Mouse (Mus musculus): ENCODE data around the gene Dnaja3. TPM values are rescaled to one million over a fixed set of nuclear protein-coding genes. Genes with fewer than 3 reads are reported as not detected.
A peak's percentile ranks its signal among the peaks of the same experiment; 100 is the strongest.

The Dnaja3 gene
- polyA plus RNA-seq, 1 experiment from 2014 or later: 58.3 TPM

GRCm38 (mm10) chr16:4596836-4597235, 43.0 kb upstream of the Dnaja3 start:
- DNase-seq (ENCODE audit: low spot score) (no peak), ATAC-seq (replicated peaks; ENCODE audit: insufficient number of reproducible peaks, low FRiP score, low TSS enrichment, low read depth) (no peak)
- 49% methylated on average over 2 of the region's 2 CpGs for WGBS
- no peaks in the 10 kb centered on the region for H3K9me3 ChIP-seq (replicated peaks; ENCODE audit: control insufficient read depth, low read length)
- H3K4me3 ChIP-seq (ENCODE audit: low read depth, low read length): 0 out of 2 replicates have a peak overlapping the region, but pooled peaks have one; percentile 8
- H3K27me3 ChIP-seq (ENCODE audit: control insufficient read depth, insufficient read depth, low read length): no peaks in the 10 kb centered on the region
- H3K27ac ChIP-seq (replicated peaks; ENCODE audit: low read depth, low read length): no peak overlapping the region; the same call in 1 of the 2 replicates
- H3K4me2 ChIP-seq (ENCODE audit: low read depth, low read length): peak overlapping the region; percentile 67
- H3K4me1 ChIP-seq (ENCODE audit: control insufficient read depth, insufficient read depth, low read length): peaks cover 21% of the 10 kb centered on the region
- H3K9ac ChIP-seq (replicated peaks; ENCODE audit: low read length): peak overlapping the region; percentile 39; the same call in 1 of the 2 replicates
- no peaks in the 10 kb centered on the region for H3K36me3 ChIP-seq (replicated peaks; ENCODE audit: control insufficient read depth, insufficient read depth, low read depth, low read length)

- 58% methylated on average over 7 of the region's 7 CpGs for WGBS
- DNase-seq (ENCODE audit: low spot score) (no peak), ATAC-seq (replicated peaks; ENCODE audit: insufficient number of reproducible peaks, low FRiP score, low TSS enrichment, low read depth) (no peak)
- H3K9ac ChIP-seq (replicated peaks; ENCODE audit: low read length): peak overlapping the region; percentile 39; the same call in 1 of the 2 replicates
- H3K36me3 ChIP-seq (replicated peaks; ENCODE audit: control insufficient read depth, insufficient read depth, low read depth, low read length): no peaks in the 10 kb centered on the region
- H3K9me3 ChIP-seq (replicated peaks; ENCODE audit: control insufficient read depth, low read length): no peaks in the 10 kb centered on the region
- peaks cover 25% of the 10 kb centered on the region for H3K4me1 ChIP-seq (ENCODE audit: control insufficient read depth, insufficient read depth, low read length)
- no peaks in the 10 kb centered on the region for H3K27me3 ChIP-seq (ENCODE audit: control insufficient read depth, insufficient read depth, low read length)
- H3K4me3 ChIP-seq (ENCODE audit: low read depth, low read length): peak overlapping the region; percentile 8; the same call in 1 of the 2 replicates
- H3K4me2 ChIP-seq (ENCODE audit: low read depth, low read length): peak overlapping the region; percentile 67
- H3K27ac ChIP-seq (replicated peaks; ENCODE audit: low read depth, low read length): no peak overlapping the region; the same call in 1 of the 2 replicates
Measured at GRCm38 (mm10) chr16:4597296-4597695, 42.5 kb upstream of the Dnaja3 start.

DNA sequence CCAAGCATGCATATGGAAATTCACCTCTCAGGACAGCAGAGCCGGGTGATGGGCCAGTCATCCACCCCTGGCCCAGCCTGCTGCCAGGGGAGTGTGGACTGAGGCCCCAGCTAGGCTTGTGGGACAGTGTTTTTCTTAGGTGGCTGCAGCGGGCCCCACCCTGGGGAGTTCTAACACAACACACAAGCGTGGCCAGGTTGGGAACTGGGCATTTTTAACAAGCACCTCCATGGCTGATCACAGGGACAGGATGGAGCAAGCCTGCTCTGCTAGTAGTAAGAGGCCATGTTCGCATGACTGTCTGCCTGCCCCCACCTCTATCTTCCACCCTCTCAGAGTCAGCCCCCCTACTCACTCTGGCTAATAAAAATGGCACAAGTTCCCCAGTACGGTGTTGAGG, 41.7 kb upstream of the Dnaja3 start:
- Histone ChIP-seq H3K9me3 (replicated peaks; ENCODE audit: control insufficient read depth, low read length) (no peaks in the 10 kb centered on the region), H3K4me3 (ENCODE audit: low read depth, low read length) (no peak overlapping the region), H3K36me3 (replicated peaks; ENCODE audit: control insufficient read depth, insufficient read depth, low read depth, low read length) (no peaks in the 10 kb centered on the region), H3K4me2 (ENCODE audit: low read depth, low read length) (peak overlapping the region; percentile 13), H3K4me1 (ENCODE audit: control insufficient read depth, insufficient read depth, low read length) (peaks cover 26% of the 10 kb centered on the region), H3K27ac (replicated peaks; ENCODE audit: low read depth, low read length) (no peak overlapping the region), H3K27me3 (ENCODE audit: control insufficient read depth, insufficient read depth, low read length) (no peaks in the 10 kb centered on the region), H3K9ac (replicated peaks; ENCODE audit: low read length) (no peak overlapping the region; the same call in 1 of the 2 replicates)
- no peak for ATAC-seq (replicated peaks; ENCODE audit: insufficient number of reproducible peaks, low FRiP score, low TSS enrichment, low read depth)
- DNase-seq (ENCODE audit: low spot score): no peak
- 63% methylated on average over 5 of the region's 5 CpGs for WGBS

DNA sequence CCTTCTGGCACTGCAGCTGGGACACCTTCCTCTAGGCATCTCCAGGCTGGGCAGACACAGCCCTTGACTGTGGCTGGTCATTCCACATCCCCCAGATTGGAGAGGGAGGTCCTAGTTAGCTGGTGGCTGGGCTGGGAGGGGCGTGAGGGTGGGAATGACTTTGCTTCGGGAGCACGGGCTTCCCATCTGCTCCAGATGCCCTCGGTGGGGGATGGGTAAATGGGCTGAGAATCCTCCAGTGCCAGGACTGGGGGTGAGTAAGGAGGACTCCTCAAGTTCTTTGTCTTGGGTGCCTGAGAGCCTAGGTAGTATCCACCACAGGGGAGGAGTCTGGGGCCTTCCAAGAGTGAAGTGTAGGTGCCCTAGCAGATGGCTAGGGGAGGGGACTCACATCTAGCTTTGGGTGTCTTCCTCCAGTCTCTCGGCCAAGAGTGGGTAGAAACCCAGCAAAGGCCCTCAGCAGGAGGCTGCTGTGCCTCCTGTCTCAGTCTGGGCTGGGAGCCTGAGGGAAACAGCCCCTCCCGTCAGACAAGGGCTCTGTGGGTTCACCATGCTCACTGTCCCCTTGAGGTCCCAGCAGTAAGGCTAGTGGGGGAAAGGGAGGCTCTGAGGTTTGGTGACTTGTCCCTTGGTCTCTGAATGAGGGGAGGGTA, 40.8 kb upstream of the Dnaja3 start:
- DNase-seq (ENCODE audit: low spot score): no peak
- Histone ChIP-seq H3K36me3 (replicated peaks; ENCODE audit: control insufficient read depth, insufficient read depth, low read depth, low read length) (no peaks in the 10 kb centered on the region), H3K9me3 (replicated peaks; ENCODE audit: control insufficient read depth, low read length) (no peaks in the 10 kb centered on the region), H3K27me3 (ENCODE audit: control insufficient read depth, insufficient read depth, low read length) (no peaks in the 10 kb centered on the region), H3K9ac (replicated peaks; ENCODE audit: low read length) (no peak overlapping the region), H3K27ac (replicated peaks; ENCODE audit: low read depth, low read length) (no peak overlapping the region), H3K4me3 (ENCODE audit: low read depth, low read length) (no peak overlapping the region), H3K4me2 (ENCODE audit: low read depth, low read length) (no peak overlapping the region), H3K4me1 (ENCODE audit: control insufficient read depth, insufficient read depth, low read length) (peaks cover 35% of the 10 kb centered on the region)
- WGBS: 27% methylated on average over 6 of the region's 6 CpGs
- ATAC-seq (replicated peaks; ENCODE audit: insufficient number of reproducible peaks, low FRiP score, low TSS enrichment, low read depth): no peak

DNA sequence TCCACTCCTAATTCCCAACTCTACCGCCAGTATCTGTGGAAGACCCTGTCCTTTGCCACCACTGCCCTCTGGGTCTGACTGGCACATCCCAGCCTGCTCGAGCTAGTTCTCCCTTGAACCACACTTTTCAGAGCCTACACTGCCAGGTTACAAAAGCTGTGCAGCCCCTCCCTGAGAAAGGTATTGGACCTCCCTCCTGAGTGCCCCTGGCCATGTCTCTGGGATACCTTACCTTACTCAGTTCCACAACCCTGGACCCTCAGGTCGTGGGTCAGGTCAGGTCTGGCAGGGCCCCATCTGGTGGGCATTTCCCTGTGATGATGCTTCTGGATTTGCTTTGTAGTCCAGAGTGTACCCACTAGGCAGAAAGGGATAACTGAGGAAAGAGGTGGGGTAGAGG, 40.2 kb upstream of the Dnaja3 start:
- H3K36me3 ChIP-seq (replicated peaks; ENCODE audit: control insufficient read depth, insufficient read depth, low read depth, low read length): no peaks in the 10 kb centered on the region
- DNase-seq (ENCODE audit: low spot score) (no peak), ATAC-seq (replicated peaks; ENCODE audit: insufficient number of reproducible peaks, low FRiP score, low TSS enrichment, low read depth) (no peak)
- WGBS: 73% methylated on average over 3 of the region's 3 CpGs
- no peaks in the 10 kb centered on the region for H3K27me3 ChIP-seq (ENCODE audit: control insufficient read depth, insufficient read depth, low read length)
- H3K27ac ChIP-seq (replicated peaks; ENCODE audit: low read depth, low read length): no peak overlapping the region
- no peaks in the 10 kb centered on the region for H3K9me3 ChIP-seq (replicated peaks; ENCODE audit: control insufficient read depth, low read length)
- H3K4me2 ChIP-seq (ENCODE audit: low read depth, low read length): no peak overlapping the region
- no peak overlapping the region for H3K9ac ChIP-seq (replicated peaks; ENCODE audit: low read length)
- no peak overlapping the region for H3K4me3 ChIP-seq (ENCODE audit: low read depth, low read length)
- peaks cover 35% of the 10 kb centered on the region for H3K4me1 ChIP-seq (ENCODE audit: control insufficient read depth, insufficient read depth, low read length)

- Histone ChIP-seq H3K27ac (replicated peaks; ENCODE audit: low read depth, low read length) (no peak overlapping the region), H3K4me1 (ENCODE audit: control insufficient read depth, insufficient read depth, low read length) (peaks cover 44% of the 10 kb centered on the region), H3K9ac (replicated peaks; ENCODE audit: low read length) (no peak overlapping the region), H3K9me3 (replicated peaks; ENCODE audit: control insufficient read depth, low read length) (no peaks in the 10 kb centered on the region), H3K4me2 (ENCODE audit: low read depth, low read length) (no peak overlapping the region), H3K36me3 (replicated peaks; ENCODE audit: control insufficient read depth, insufficient read depth, low read depth, low read length) (no peaks in the 10 kb centered on the region), H3K4me3 (ENCODE audit: low read depth, low read length) (no peak overlapping the region), H3K27me3 (ENCODE audit: control insufficient read depth, insufficient read depth, low read length) (no peaks in the 10 kb centered on the region)
- no peak for DNase-seq (ENCODE audit: low spot score)
- ATAC-seq (replicated peaks; ENCODE audit: insufficient number of reproducible peaks, low FRiP score, low TSS enrichment, low read depth): no peak
- WGBS: 75% methylated on average over 9 of the region's 9 CpGs
Measured at GRCm38 (mm10) chr16:4600701-4601310, 39.0 kb upstream of the Dnaja3 start.

GRCm38 (mm10) chr16:4602189-4602588, 37.6 kb upstream of the Dnaja3 start:
- 29% methylated on average over 3 of the region's 3 CpGs for WGBS
- H3K4me3 ChIP-seq (ENCODE audit: low read depth, low read length): no peak overlapping the region
- no peaks in the 10 kb centered on the region for H3K27me3 ChIP-seq (ENCODE audit: control insufficient read depth, insufficient read depth, low read length)
- no peak overlapping the region for H3K9ac ChIP-seq (replicated peaks; ENCODE audit: low read length)
- peaks cover 42% of the 10 kb centered on the region for H3K4me1 ChIP-seq (ENCODE audit: control insufficient read depth, insufficient read depth, low read length)
- DNase-seq (ENCODE audit: low spot score) (no peak), ATAC-seq (replicated peaks; ENCODE audit: insufficient number of reproducible peaks, low FRiP score, low TSS enrichment, low read depth) (no peak)
- no peak overlapping the region for H3K4me2 ChIP-seq (ENCODE audit: low read depth, low read length)
- H3K9me3 ChIP-seq (replicated peaks; ENCODE audit: control insufficient read depth, low read length): no peaks in the 10 kb centered on the region
- no peaks in the 10 kb centered on the region for H3K36me3 ChIP-seq (replicated peaks; ENCODE audit: control insufficient read depth, insufficient read depth, low read depth, low read length)
- peak overlapping the region; percentile 20; the same call in 1 of the 2 replicates for H3K27ac ChIP-seq (replicated peaks; ENCODE audit: low read depth, low read length)

DNA sequence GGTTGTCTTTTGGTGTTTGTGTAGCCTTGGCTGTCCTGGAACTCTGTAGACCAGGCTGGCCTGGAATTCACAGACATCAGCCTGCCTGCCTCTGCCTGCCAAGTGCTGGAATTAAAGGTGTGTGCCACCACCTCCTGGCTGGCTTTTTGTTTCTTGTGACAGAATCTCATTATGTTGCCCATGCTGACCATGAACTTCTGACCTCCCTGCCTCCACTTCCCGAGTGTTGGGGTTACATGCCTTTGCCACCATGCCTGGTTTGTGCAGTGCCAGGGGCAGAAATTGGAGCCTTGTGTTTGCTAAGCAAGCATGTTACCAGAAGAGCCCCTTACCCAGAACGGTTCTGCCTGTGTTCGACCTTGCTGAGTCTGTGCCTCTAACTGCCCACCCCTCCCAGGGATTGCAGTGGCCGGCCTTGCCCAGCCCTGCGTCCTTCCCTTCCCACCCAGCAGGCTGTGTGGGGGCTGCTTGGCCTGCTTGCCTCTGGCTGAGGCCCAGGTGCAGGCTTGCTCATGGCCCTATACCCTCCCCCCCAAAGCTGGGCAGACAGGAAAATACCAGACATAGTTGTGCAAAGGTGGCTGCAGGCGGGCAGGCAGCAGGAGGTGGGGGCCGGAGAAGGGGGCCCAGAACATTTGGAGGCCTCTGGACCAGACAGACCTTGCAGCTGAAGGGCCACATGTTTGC, 36.9 kb upstream of the Dnaja3 start:
- Histone ChIP-seq H3K27me3 (ENCODE audit: control insufficient read depth, insufficient read depth, low read length) (no peaks in the 10 kb centered on the region), H3K9me3 (replicated peaks; ENCODE audit: control insufficient read depth, low read length) (no peaks in the 10 kb centered on the region), H3K4me2 (ENCODE audit: low read depth, low read length) (no peak overlapping the region), H3K9ac (replicated peaks; ENCODE audit: low read length) (peak overlapping the region; percentile 36), H3K27ac (replicated peaks; ENCODE audit: low read depth, low read length) (peak overlapping the region; percentile 52), H3K4me1 (ENCODE audit: control insufficient read depth, insufficient read depth, low read length) (peaks cover 40% of the 10 kb centered on the region), H3K36me3 (replicated peaks; ENCODE audit: control insufficient read depth, insufficient read depth, low read depth, low read length) (no peaks in the 10 kb centered on the region), H3K4me3 (ENCODE audit: low read depth, low read length) (no peak overlapping the region; the same call in 1 of the 2 replicates)
- peak; percentile 50 for DNase-seq (ENCODE audit: low spot score)
- ATAC-seq (replicated peaks; ENCODE audit: insufficient number of reproducible peaks, low FRiP score, low TSS enrichment, low read depth): peak; percentile 25
- WGBS: 15% methylated on average over 7 of the region's 7 CpGs
